Mouse (Mus musculus) erythroid progenitor cell, adult 5-6 weeks (primary cell): Measurements from ENCODE around the gene Fars2. TPM values are rescaled to one million over a fixed set of nuclear protein-coding genes. Genes with fewer than 3 reads are reported as not detected.
A peak's percentile ranks its signal among the peaks of the same experiment; 100 is the strongest.

Experiments used
- ATAC-seq: replicated peaks from 2 replicates; pipeline ENCODE4 v1.8.0; 2016; ENCODE audit warnings: moderate number of reproducible peaks, mild to moderate bottlenecking, moderate TSS enrichment, inconsistent platforms; ENCODE audit not compliant: poor library complexity, low FRiP score, severe bottlenecking
- total RNA-seq, 2 experiments: library from RNA; stranded (forward) in 1 of 2; stranded (reverse) in 1 of 2; fragments of 150-400 nt in 1 of 2; fragments of 186-747, 209-891 nt in 1 of 2; gene quantifications; 2 replicates each; pipeline versions ENCODE4 v1.2.3 to v1.2.4; 2015 to 2017; ENCODE audit warnings: low replicate concordance in 2 of 2

The Fars2 gene
- total RNA-seq, 2 experiments from 2014 or later = 23.5 to 35.8 TPM

DNA sequence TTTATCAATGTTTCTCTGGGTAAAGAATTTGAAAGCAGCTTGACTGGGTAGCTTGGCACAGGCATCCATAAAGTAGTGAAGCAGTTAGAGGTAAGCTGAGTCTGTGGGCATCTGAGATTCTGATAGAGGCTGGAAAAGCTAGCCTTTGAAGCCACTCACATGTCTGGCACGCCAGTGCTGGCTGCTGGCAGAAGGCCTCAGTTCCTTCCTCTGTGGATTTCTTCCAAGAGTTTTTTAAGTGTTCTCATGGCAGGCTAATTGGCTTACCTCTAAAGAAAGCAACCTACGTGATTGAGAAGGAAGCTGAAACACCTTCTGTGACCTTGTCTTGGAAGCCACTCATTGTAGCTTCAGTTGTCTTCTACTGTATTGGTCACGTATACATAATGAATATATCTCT lies 600.2 kb downstream of the Fars2 start:
- ATAC-seq = no peak

DNA sequence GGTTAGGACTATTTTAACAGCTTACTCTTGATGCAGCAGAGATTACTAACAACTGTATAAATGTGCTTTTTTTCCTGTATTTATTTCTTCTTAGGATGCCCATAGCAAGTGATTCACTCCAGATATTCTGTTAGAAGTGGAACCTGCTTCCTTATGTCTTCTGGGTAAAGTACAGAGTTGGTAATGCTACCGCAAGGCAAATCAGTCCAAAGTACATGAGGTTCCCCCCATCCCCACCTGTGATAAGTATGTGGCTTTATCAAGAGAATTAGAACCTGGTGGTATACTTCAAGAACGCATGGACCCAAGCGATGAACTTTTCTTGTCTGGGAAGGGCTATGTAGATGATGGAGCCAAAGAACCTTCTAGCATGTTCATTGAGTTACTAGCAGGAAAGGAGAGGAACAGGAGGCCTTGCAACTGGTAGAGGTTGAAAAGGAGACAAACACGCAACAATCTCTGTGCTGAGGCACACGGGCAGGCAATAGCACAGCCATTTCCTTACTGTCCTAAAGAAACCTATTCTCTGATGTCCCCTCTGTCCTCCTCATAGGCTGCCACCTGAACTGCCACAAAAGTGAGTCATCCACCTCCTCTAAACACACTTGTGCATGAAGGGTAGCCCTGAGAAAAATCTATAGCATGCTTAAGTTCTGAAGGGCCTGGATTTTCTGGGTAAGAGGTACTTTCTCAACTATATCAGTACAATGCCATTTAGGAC lies 603.2 kb downstream of the Fars2 start:
- no peak for ATAC-seq

DNA sequence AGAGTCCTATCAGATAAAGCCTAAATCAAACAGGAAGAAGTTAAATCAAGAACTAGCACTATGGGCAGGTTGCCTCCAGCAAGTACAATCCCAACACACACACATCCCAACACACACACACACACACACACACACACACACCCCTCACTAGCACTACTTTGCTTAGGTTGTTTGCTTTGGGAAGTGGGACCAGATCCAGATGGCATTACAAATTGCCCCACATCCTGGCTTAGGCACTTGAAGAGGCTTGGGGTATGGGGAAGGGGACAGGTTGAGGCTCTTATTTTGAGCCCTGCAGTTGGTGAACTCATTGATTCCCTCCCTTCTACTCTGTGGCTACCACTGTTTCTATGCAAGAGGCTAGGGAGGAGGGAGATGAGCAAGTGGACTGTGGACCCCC lies 605.1 kb downstream of the Fars2 start:
- ATAC-seq = no peak

DNA sequence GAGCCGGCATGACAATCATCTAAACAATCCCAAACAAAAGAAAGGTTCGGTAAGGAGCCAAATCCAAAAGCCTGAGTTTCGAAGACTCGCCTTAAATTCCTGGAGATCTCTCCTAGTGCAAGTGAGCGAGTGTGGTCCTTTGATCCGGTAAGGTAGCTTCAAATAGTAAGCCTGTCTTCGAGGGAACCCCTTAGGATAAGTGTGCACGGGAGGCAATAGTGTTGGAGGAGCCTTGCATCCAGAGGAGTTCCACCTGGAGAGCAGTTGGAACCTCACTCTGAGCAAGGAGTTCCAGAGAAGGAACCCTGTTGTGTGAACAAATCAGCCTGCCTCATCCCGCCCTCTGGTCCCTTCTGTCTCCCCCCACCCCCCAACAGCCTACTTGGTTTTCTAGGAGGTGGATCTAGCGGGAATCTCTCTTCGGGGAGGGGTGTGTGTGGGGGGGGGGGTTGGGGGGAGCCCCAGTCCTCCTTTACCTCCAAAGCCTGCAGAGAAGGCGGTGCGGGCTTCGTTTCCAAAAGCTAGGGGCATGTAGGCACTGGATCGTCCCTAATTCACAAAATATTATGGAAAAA lies 606.6 kb downstream of the Fars2 start:
- no peak for ATAC-seq

DNA sequence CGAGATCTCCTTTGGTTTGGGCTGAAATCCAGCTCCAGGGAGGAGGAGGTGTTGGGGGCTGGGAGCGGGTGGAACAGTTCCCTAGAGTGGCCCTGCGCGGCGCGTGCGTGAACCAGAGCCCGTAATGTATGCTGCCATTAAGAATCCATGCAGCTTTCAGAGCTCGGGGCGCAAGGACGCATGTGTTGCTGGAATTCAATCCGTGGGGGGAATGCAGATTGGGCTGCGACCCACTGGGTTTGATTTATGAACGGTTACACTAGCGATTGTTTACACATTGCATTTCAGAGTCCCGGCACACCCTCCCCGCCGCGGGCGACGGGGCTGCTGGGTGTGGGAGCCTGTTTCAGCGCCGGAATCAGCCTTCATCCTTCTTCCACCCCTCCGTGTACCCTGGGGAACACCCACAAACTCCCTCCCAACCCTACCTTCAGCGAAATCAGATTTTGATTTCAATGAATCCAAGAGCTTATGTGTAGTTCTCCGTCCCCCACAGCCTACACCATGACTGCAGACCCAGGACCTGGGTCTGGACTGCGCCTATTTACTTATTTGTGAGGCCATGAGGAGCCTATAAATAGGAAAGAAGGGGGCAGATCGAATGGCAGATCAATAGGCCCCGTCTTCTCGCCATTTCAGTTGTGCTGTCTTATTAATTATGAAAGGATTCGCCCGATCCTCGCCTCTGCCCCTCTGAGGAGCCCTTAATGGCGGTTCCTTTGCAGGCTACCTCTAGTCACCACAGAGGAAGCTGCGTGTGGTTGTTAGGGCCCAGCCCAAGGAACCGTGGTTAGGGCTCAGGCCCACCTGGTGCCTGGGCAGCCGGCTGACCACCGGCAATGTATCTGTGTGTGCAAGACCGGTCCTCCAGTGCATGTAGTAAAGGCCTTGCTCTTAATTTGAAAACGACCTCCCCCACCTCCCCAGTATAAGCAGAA lies 607.6 kb downstream of the Fars2 start:
- ATAC-seq = no peak

GRCm38 (mm10) chr13:36725881-36726280 lies 608.7 kb downstream of the Fars2 start:
- ATAC-seq = no peak

DNA sequence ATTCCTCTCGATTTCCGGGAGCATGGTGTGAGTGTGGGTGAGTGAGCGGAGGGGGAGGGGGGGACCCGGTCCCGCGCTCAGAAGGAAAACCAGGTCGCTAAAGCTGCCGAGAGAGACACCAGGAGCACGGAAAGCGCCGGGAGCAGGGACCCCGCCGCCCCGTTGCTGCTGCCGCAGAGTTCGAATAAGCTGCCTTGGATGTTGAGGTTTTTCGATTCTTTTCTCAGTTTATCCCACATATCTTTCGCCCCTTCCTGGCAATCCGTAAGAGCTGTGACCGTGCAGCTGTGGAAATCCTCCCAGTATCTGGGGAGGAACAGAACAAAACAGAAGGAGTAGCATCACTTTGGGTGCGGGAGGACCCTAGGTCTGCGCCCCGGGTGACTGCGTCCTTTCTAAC lies 609.3 kb downstream of the Fars2 start:
- no peak for ATAC-seq

- no peak for ATAC-seq
These were observed 610.0 kb downstream of the Fars2 start for GRCm38 (mm10) chr13:36726951-36727778.

DNA sequence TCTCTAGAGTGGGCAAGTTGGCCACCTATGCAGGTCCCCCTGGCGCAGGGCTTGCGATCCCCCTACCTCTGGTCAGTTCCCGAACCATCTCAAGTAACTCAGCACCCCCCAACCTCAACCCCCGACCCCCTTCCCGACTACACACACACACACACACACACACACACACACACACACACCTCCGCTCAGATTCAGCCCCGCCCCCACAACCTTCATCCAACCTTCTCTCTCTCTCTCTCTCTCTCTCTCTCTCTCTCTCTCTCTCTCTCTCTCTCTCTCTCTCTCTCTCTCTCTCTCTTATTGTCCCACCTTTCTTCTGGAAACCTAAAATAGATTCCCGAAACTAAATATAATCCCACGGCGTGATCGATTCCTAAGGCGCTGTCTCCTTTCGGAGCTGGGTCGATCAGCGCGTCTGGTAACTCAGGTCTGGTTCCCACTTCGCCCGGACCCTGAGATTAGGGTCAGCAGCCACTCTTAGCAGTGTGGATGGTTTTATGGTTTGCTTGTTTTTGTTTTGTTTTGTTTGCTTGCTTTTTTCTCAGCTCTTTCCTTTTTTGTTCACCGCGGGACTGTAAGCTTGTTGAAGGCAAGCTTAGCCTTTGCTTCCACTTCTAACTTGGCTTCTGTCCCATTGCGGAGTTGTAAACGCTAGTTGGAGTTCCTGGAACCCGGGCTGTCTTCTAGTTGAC lies 610.7 kb downstream of the Fars2 start:
- no peak for ATAC-seq

DNA sequence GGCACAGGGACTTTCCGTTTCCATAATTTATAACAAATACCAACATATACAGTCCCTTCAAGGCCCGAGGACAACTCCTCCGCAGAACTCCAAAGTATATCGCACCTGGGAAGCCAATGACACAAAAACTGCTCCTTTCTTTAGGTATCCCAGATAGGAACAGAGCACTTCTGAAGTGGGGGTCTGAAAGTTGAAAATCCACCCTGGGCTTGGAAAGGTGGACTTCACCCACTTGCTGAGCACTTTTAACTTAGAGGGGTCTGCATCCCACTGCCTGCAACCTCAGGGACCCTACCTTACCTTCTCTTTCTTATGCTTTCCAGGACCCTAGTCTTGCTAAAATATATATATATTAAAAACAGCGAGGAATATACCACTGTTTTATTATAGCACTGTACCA lies 611.3 kb downstream of the Fars2 start:
- ATAC-seq = no peak

DNA sequence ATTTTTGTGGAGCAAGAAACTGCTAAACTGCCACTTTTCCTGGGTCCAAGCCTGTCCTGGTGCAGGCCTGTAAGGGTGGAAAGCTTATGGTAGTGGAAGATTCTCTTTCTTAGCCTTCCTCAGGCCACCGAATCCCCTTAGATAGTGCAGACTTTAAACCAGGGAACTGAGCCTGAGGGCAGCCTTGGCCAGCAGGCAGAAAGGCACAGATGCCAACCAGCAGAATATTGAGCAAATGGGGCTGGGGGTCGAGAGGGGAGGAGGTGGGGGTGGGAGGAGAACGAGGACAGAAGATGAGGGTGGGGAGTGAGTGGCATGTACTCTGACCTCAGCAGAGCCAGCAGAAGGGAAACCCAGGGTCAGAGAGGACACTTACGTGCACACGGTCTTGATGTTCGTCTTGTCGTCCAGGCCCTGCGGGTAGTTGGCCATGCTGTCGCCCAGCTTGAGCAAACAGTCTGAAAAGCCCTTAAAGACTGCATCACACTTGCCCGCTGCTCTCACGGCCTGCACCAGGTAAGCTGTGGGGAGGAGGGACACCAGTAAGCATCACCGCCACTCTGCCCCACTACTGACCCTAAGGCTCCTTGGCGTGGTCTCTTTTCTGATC lies 612.6 kb downstream of the Fars2 start:
- ATAC-seq = 0 out of 2 replicates have a peak, but pooled peaks have one; percentile 25

DNA sequence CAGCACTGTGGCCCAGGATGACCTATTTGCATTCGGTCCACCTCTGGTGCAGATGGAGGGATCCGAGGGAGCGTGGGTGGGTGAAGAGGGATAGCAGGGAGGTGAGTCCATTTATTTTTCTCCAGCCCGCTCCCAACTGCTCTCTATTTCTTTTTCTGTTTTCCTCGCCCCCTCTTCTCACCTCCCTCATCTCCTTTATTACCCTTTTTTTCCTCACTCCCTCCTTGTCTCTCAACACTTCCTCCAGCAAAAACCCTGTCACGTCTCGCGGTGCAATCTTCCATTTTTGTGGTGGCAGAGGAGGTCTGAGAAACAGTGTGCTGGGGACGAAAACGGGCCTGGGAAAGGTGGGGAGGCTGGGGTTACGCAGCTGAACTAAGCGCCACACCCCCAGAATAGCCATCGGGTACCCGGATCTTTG lies 613.1 kb downstream of the Fars2 start:
- ATAC-seq = no peak

DNA sequence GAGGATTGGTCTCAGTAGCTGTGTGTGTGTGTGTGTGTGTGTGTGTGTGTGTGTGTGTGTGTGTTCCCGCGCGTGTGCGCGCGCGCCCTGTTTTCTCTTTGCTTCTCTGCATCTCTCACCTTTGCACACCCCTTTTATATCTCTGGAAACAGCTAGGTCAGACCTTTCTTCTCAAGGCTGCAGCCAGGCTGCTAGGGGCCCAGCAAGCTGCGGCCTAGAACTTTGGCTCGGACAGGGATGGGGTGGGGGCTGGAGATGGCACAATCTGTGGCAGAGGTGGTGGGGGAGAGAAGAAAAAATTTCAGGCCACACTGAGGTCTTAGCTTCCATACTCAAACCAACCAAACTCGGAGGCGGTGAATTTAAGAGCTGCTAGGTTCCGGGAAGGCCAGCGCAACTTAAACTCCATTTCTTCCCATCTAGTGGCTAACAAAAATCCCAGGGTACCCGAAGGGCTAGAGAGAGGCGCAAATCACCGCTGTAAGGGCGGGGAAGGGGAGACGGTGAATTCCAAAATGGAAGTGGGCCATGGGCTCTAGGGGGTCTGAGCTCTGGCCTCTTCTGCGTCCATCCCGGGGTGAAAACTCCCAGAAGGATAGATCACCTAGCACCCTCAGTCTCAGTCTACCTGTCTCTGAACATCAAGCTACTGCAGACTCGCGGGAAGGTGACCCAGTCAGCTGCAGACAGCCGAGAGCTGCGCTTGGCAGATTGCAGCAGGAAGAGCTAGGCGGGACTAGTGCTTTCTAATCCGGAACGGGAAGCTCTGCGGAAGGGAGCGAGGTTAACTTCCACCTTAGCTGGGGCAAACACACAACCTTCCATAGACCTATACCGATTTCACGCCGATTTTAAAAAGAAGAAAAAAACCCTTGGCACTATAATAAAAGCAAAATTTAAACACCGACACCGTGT lies 614.1 kb downstream of the Fars2 start:
- ATAC-seq = no peak

GRCm38 (mm10) chr13:36731931-36732461 lies 614.8 kb downstream of the Fars2 start:
- ATAC-seq = no peak

DNA sequence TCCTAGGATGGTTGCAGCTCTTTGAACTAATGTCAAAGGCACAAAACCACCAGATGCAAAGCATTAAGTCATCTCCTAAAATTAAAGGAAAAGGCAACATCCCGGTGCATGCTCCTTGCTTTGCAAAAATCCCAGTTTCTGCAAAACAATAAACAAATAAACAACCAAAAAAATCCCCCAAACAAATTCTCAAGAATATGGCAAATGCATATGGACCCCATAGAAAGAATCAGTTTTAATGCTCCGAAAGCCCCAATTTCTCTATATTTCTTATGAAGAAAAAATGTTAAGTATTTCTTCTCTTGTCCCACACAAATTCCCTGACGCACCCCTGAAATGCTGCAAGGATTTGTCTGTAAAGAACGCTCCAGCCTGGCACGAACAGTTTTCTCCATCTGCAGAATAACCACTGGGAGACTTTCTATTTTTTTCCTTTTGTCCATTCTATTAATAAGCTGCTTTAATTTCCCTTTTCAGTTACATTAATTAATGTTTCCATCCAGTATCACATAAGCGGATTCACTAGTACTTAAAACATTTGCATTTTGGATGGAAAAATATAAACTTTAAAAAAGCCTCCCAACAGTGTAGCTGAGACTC lies 615.8 kb downstream of the Fars2 start:
- ATAC-seq = no peak

GRCm38 (mm10) chr13:36733566-36733965 lies 616.4 kb downstream of the Fars2 start:
- no peak for ATAC-seq

DNA sequence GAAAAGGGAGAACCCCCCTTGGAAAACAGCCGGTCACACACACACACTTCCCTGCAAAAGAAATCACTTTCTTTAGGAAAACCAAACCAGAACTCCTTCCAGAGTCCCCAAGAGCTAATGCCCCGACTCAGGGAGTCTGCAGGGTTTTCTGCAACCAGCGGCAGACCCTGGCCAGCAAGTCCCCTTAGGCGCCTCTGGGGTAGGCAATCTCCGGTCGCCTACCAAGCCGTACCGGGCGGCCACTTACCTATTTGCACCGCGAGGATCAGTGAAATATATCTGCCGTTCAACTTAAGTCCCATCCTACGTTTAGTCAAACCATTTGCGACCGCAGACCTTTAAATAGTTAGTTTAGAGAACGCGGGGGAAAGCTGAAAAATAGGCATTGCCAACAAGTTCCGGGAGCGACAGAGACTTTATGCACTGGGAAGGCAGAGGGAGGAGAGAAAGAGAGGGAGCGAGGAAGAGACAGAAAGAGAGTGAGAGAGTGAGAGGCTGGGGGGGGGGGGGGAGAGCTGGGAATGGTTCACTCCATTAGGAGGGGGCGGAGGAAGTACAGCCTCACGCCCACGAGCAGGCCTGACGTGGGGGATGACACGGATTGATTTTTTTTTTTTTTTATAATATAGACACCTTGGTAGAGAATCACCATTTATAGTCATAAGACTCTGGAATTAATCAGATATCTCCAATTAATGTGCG lies 616.9 kb downstream of the Fars2 start:
- no peak for ATAC-seq
